Mouse (Mus musculus) ovary, postnatal 10 days (tissue): ENCODE measurements around the gene Capn9.

ENCODE experiments used
- DNase-seq: peaks from one replicate; pipeline ENCODE4 v3.0.0; 2022; ENCODE audit warnings: low spot score

The Capn9 gene

DNA sequence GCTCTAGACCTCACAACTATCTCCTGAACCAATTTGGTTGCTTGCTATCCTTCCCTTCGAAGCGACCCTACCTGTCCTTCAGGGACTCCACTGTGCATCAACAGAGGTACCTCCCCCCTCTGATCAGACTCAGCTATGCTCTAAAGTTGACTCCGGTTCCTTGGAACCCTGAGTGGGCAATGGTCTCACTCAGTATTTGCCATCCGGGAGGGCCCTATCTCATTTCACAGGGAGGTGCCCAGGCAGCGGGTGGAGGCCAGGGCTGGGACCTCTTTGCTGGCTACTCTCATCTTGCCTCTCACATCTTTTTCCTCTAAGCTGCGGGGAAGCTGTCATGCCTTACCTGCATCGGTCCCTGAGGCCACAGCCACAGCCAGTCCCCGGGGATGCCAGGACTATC, at the start of gene Capn9:
Capn9 (plus strand) TSS at position 301 of the 400 bp plus-strand sequence.
- no peak for DNase-seq

- DNase-seq = no peak
Observed at GRCm38 (mm10) chr8:124526261-124526660, 49.6 kb upstream of the Capn9 start.

DNA sequence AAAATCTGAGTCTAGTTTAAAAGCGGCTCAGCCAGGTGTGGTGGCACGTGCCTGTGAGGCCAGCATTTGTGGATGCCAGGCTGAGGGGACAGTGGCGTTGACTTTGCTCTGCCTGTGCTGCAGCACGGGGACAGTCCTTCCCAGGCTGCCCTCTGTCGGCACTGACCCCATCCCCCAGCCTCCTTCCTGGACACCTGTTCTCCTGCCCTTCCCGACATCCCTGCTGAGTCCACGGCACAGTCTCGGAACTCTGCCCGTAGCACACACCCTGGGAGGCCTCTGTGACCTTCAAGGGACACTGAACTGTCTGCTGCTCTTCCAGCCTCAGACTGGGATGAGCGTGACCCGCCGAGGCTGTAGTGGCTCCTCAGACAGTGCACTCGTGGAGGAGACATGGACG, 45.8 kb upstream of the Capn9 start:
- no peak for DNase-seq

GRCm38 (mm10) chr8:124530556-124530955, 45.4 kb upstream of the Capn9 start:
- DNase-seq = no peak

DNA sequence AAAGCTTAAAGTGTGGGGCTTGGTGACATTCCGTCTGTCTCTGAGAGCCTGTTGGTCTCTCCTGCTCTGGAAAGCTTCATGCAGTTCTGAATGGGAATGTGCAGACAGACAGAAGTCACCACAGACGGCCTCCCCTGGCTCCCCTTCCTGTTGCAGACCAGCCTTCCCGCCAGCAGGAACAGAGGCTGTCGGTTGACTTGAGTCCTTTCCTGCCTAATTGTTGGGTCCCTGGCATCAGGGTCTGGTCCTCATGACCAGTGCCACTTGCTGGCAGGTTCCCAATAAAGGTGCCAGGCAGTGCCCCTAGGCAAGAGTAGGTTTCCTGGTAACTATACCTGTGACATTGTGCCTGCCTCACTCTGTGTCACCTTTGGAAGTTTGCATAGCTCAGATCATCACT, 44.9 kb upstream of the Capn9 start:
- no peak for DNase-seq

DNA sequence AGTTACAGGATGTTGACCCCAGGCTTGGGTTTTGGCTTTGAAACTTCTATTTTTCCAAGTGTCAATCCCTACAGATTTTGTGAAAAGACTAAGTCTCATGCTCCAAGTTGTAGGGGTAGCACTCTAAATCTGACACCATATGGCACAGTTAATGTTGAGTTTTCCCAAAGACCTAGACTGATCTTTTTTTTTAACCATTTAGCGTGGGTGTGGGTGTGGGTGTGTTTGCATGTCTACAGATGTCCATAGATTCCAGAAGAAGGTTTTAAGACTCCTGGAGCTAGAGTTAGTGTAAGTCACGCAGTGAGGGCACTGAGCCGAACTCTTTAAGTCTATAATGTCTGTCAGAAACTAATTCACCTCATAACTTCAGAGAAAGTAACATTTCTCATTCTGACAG, 43.3 kb upstream of the Capn9 start:
- no peak for DNase-seq

- DNase-seq = no peak
Observed at GRCm38 (mm10) chr8:124535451-124535850, 40.5 kb upstream of the Capn9 start.

GRCm38 (mm10) chr8:124540906-124541305, 35.0 kb upstream of the Capn9 start:
- DNase-seq = no peak

DNA sequence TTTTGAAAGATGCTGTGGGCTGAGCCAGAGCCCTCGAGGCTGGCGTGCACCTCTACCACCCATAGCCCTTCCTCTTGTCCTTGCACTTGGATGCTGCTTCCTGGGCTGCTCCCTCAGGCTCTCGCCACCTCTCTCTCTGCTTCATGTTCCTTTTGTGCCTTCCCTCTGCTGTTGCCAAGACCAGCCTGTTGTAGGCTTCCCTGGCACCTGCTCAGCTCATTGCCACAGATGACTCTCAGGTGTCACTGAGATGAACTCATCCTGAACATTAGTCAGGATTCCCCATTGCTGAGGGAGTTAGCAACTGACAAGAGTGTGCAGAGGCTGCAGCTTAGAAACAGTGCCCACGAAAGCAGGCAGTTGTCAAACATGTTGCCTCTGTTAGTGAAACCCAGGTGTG, 33.9 kb upstream of the Capn9 start:
- DNase-seq = no peak

- no peak for DNase-seq
Observed at GRCm38 (mm10) chr8:124543272-124543671, 32.6 kb upstream of the Capn9 start.

DNA sequence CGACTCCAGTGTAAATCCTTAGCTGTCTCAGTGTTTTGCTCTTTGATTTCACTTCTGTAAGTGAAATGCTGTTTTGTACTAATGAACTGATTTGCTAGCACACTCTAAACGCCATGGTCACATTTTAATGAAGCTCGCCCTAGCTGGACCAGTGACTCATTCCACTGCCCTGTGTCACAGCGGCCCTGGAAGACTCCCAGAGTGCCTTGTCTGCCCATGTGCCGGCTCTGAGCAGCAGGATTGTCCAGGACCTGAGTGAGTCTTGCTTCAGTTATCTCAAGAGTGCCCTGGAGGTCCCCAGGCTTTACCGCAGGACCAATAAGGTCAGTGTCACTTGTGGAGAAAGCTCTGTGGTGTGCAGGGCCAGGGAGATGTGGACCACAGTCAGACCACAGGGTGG, 29.5 kb upstream of the Capn9 start:
- DNase-seq = no peak

- DNase-seq = no peak
Observed at GRCm38 (mm10) chr8:124546815-124547214, 29.1 kb upstream of the Capn9 start.

- DNase-seq = no peak
Observed at GRCm38 (mm10) chr8:124547269-124547668, 28.6 kb upstream of the Capn9 start.

- no peak for DNase-seq
Observed at GRCm38 (mm10) chr8:124548187-124548586, 27.7 kb upstream of the Capn9 start.

GRCm38 (mm10) chr8:124551011-124551661, 24.8 kb upstream of the Capn9 start:
- DNase-seq = no peak

DNA sequence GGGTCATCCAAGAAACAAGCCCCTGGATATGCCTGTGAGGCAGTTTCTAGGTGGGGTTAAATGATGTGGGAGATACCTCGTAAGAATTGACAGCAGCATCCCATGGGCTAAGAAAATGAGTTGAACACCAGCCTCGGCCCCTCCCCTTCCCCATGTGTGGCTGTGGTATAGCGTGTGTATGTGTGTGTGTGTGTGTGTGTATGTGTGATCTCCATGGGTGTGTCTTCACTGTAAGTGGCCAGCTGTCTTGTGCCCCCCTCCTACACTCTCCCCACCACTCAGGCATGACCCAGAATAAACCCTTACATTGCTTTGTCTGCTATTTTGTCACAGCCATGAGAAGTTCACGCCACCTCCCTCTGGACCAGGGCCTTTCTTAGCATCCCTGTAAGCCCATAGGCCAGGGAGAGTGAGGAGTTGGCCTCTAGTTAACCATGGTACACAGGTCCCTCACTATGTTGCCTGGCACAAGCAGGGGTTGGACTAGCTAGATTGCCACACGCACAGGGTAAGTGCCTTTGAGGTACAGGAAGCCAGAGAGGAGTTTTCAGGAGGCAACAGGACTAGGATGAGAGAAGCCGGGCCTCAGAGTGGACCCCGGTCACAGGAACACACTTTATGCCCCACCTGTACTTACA, 20.7 kb upstream of the Capn9 start:
- no peak for DNase-seq

DNA sequence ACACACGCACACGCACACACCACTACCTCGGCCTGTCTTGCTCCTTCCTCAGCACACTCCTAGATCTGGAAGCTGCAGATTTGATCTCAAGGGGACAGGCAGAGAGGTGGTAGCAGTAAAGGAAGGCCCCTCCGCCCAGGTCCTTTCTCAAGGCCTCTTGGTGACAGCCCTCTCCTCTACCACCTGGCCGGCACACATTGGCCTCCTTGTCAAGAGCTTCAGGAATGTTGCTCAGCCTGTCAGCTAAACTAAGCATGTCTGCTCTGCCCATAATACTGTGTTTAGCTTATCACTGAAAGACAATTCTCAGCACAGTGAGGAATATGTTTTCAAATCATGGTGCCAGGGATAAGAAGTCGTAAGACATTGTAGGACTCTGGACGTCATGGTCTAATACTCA, 19.7 kb upstream of the Capn9 start:
- DNase-seq = no peak

DNA sequence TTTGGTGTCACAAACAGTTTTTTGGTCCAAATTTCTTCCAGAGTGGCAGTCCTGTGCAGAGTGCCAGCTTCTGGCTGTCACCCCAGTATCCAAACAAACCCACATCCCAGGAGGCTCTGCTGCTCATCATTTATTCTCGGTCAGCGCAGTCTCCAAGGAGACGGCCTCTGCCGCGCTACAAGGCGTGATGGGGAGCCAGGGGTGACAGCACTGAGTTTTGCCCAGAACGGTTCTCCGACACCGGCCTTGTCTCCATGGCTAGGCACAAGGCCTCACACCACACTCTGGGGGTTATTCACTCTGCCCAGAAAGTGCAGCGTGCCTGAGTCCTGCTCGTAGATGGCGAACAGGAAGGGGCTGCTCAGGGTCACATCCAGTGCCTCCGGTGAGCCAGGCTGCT, 19.3 kb upstream of the Capn9 start:
- no peak for DNase-seq

DNA sequence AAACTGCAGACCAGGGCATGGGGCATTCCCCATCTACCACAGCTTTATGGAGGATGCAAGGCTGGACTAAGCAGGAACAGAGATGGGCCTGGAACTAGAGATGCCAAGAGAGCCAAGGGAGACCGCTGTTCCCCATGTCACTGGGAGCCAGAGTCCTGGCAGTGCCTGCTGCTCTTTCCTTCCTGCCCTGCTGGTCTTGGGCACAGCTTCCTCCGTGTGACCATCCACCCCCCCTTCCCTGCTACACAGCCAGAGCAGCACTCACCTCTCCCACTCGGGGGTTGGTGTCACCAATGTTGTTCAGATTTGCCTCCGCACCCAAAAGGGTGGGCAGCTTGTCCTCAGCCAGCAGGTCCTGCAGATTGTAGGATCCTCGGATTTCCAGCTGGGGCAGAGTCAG, 18.4 kb upstream of the Capn9 start:
- no peak for DNase-seq

DNA sequence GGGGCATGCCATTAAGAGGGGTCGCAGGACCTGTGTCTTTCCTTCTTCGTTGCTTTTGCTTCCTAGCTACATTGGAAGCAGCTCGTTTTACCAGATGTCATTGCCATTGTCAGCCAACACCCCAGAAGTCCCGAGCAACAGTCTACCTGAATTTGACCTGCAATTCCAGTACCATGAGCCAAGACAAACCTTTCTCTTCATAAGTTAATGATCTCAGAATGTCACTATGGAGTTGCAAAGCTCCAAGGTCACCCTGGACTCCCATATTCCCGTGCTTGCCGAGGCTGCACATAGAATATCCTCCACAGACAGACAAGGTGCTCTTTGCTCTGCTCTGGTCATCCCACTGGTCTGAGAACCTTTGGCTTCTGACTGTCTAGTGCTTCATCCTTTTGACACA, 8.8 kb upstream of the Capn9 start:
- DNase-seq = no peak

- DNase-seq = no peak
Observed at GRCm38 (mm10) chr8:124567584-124567983, 8.3 kb upstream of the Capn9 start.

DNA sequence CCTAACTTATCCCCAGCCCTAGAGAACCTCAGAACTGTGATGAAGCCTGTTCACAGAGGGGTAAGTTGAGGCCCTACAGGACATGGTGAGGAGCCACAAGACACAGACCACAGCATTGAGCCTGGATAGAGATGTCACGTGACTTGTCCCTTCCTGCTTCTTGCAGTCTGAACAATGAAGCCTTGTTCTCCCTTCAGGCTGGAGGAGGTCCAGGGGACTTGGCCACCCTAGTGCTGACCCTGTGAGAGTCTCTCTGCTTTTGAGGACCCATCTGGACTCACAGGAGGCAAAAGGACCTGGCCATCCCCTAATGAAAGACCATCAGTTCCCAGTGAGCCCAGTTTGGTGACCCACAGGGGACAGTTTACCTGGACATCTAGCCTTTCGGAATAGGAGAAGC, 6.8 kb upstream of the Capn9 start:
- DNase-seq = no peak

GRCm38 (mm10) chr8:124569593-124569992, 6.3 kb upstream of the Capn9 start, which contains the start of gene Agt:
Gene Agt (minus strand): TSS chr8:124569706.
- no peak for DNase-seq
